Mouse (Mus musculus) liver, embryonic 14.5 days (tissue): ENCODE measurements around the gene Csnk1g2. TPM values are rescaled to one million over a fixed set of nuclear protein-coding genes. Genes with fewer than 3 reads are reported as not detected.

ENCODE experiments used
- ATAC-seq: fragments of 200-750 bp; cut with Nextera tagmentation; 2 replicates; pipeline ENCODE4 v1.8.0; 2017; ENCODE audit warnings: moderate number of reproducible peaks, mild to moderate bottlenecking, moderate library complexity; ENCODE audit not compliant: insufficient read depth
- DNase-seq, 3 experiments: peaks; one replicate each; pipeline ENCODE4 v3.0.0-alpha.2; 2012 to 2013; ENCODE audit warnings: low read depth in 3 of 3, low spot score in 3 of 3
- H3K27ac ChIP-seq: fragments of 300-500 bp; sonication (generic); 2 replicates; pipeline ENCODE4 v1.5.1; 2014; ENCODE audit warnings: moderate library complexity, mild to moderate bottlenecking, control low read depth, inconsistent platforms
- H3K27me3 ChIP-seq: fragments of 300-500 bp; sonication (generic); 2 replicates; pipeline ENCODE4 v1.6.1; 2014; ENCODE audit warnings: mild to moderate bottlenecking, low read length, moderate library complexity; ENCODE audit not compliant: control insufficient read depth, insufficient read depth
- H3K36me3 ChIP-seq: fragments of 300-500 bp; sonication (generic); replicated peaks from 2 replicates; pipeline ENCODE4 v1.6.1; 2014; ENCODE audit warnings: low read depth; ENCODE audit not compliant: control insufficient read depth, insufficient read depth
- H3K4me1 ChIP-seq, 2 experiments: fragments of 200-500 bp in 1 of 2; fragments of 300-500 bp in 1 of 2; sonication (generic) in 1 of 2; replicated peaks; 2 replicates each; pipeline ENCODE4 v1.6.1; 2012 to 2014; ENCODE audit warnings: antibody characterized with exemption in 1 of 2, inconsistent platforms in 1 of 2, low read length in 1 of 2; ENCODE audit not compliant: control insufficient read depth in 2 of 2, insufficient read depth in 2 of 2
- H3K4me2 ChIP-seq: fragments of 300-500 bp; sonication (generic); 2 replicates; pipeline ENCODE4 v1.6.1; 2014; ENCODE audit warnings: low read depth, mild to moderate bottlenecking, control low read depth, moderate library complexity
- H3K4me3 ChIP-seq, 2 experiments: fragments of 200-500 bp in 1 of 2; fragments of 300-500 bp in 1 of 2; sonication (generic) in 1 of 2; 2 replicates each; pipeline ENCODE4 v1.5.1; 2012 to 2014; ENCODE audit warnings: low read depth in 2 of 2, low read length in 2 of 2, mild to moderate bottlenecking in 2 of 2, control low read depth in 1 of 2, inconsistent platforms in 1 of 2, moderate library complexity in 1 of 2; ENCODE audit not compliant: insufficient read depth in 1 of 2
- H3K9ac ChIP-seq: fragments of 300-500 bp; sonication (generic); replicated peaks from 2 replicates; pipeline ENCODE4 v1.6.1; 2014; ENCODE audit warnings: mild to moderate bottlenecking, control low read depth, moderate library complexity
- H3K9me3 ChIP-seq: fragments of 300-500 bp; sonication (generic); 2 replicates; pipeline ENCODE4 v1.6.1; 2016; ENCODE audit warnings: low read length, mixed read lengths; ENCODE audit not compliant: control insufficient read depth
- CTCF ChIP-seq: IDR thresholded peaks from 2 replicates; pipeline ENCODE4 v1.5.1; 2016; ENCODE audit warnings: antibody characterized with exemption, low read depth, control low read depth
- EP300 ChIP-seq: IDR thresholded peaks from 2 replicates; pipeline ENCODE4 v1.6.1; 2016; ENCODE audit warnings: antibody characterized with exemption, low read depth
- WGBS: fragments of 180-500 bp; shearing (Covaris S2); extraction: QIAGEN DNeasy Blood & Tissue Kit; methylation state at CpG from one replicate; pipeline ENCODE4 v1.1.7; 2014; ENCODE audit not compliant: insufficient replicate concordance; 5-methylcytosine and 5-hydroxymethylcytosine counted together
- polyA plus RNA-seq, 2 experiments: library from polyadenylated mRNA; depleted of rRNA in 1 of 2; stranded (reverse) in 1 of 2; unstranded in 1 of 2; fragments of >200 nt; fragmentation: Nextera tagmentation in 1 of 2; extraction: Ambion mirVana in 1 of 2; gene quantifications; 2 replicates each; pipeline versions ENCODE4 v1.2.1 to v1.2.3; 2012 to 2014

Csnk1g2 gene
- polyA plus RNA-seq, 2 experiments, result 25.5 to 51.3 TPM

GRCm38 (mm10) chr10:80664197-80665015 is 41.8 kb downstream of the Csnk1g2 start:
- peak overlapping the region in 1 of 2 experiments; percentile 2; a peak in 1 of 4 replicates for H3K4me3 ChIP-seq
- DNase-seq, result no peak
- WGBS, result 10% methylated on average over 16 of the region's 16 CpGs

GRCm38 (mm10) chr10:80665016-80665380 is 42.4 kb downstream of the Csnk1g2 start:
- H3K9ac ChIP-seq, result peak overlapping the region; percentile 15
- WGBS, result 11% methylated on average over 10 of the region's 10 CpGs
- H3K4me1 ChIP-seq, result peaks cover 25 to 28% of the 10 kb centered on the region in 2 experiments
- TF ChIP-seq CTCF (no peak), EP300 (no peak)
- DNase-seq, result no peak
- H3K4me2 ChIP-seq, result peak overlapping the region; percentile 47
- peak overlapping the region; percentile 38 for H3K27ac ChIP-seq
- H3K9me3 ChIP-seq, result no peaks in the 10 kb centered on the region
- H3K4me3 ChIP-seq, result peak overlapping the region in 1 of 2 experiments; percentile 2; a peak in 1 of 4 replicates
- peak; percentile 23; the same call in 1 of the 2 replicates for ATAC-seq
- no peaks in the 10 kb centered on the region for H3K27me3 ChIP-seq
- H3K36me3 ChIP-seq, result peaks cover 40% of the 10 kb centered on the region

More at GRCm38 (mm10) chr10:80664197-80665015, 41.8 kb downstream of the Csnk1g2 start:
- no peaks in the 10 kb centered on the region for H3K9me3 ChIP-seq
- TF ChIP-seq CTCF (no peak), EP300 (no peak)
- peak overlapping the region; percentile 38 for H3K27ac ChIP-seq
- peak overlapping the region; percentile 15 for H3K9ac ChIP-seq
- ATAC-seq, result peak; percentile 34; the same call in 1 of the 2 replicates
- H3K4me1 ChIP-seq, result peaks cover 25 to 28% of the 10 kb centered on the region in 2 experiments
- H3K27me3 ChIP-seq, result no peaks in the 10 kb centered on the region
- peak overlapping the region; percentile 47 for H3K4me2 ChIP-seq
- peaks cover 35% of the 10 kb centered on the region for H3K36me3 ChIP-seq

GRCm38 (mm10) chr10:80665459-80665858 is 42.8 kb downstream of the Csnk1g2 start:
- Histone ChIP-seq H3K9ac (peak overlapping the region; percentile 15), H3K27me3 (no peaks in the 10 kb centered on the region), H3K36me3 (peaks cover 44% of the 10 kb centered on the region), H3K4me2 (peak overlapping the region; percentile 47; the same call in 1 of the 2 replicates), H3K4me1 (peaks cover 25 to 28% of the 10 kb centered on the region in 2 experiments), H3K9me3 (no peaks in the 10 kb centered on the region), H3K27ac (peak overlapping the region; percentile 38; the same call in 1 of the 2 replicates), H3K4me3 (no peak overlapping the region)
- DNase-seq (no peak), ATAC-seq (no peak)
- WGBS, result 49% methylated on average over 4 of the region's 4 CpGs
- TF ChIP-seq CTCF (no peak), EP300 (no peak)

GRCm38 (mm10) chr10:80665981-80666733 is 43.5 kb downstream of the Csnk1g2 start:
- WGBS, result 70% methylated on average over 10 of the region's 10 CpGs
- Histone ChIP-seq H3K4me3 (no peak overlapping the region), H3K9me3 (no peaks in the 10 kb centered on the region), H3K4me2 (no peak overlapping the region), H3K36me3 (peaks cover 51% of the 10 kb centered on the region), H3K27me3 (no peaks in the 10 kb centered on the region), H3K27ac (no peak overlapping the region), H3K9ac (no peak overlapping the region; the same call in 1 of the 2 replicates), H3K4me1 (peaks cover 25 to 28% of the 10 kb centered on the region in 2 experiments)
- no peak for DNase-seq
- TF ChIP-seq EP300, result no peak
- TF ChIP-seq CTCF, result no peak
- ATAC-seq, result no peak
